Mouse (Mus musculus): ENCODE data around the gene Slc22a5. TPM values are rescaled to one million over a fixed set of nuclear protein-coding genes. Genes with fewer than 3 reads are reported as not detected.

Slc22a5 gene
- total RNA-seq, 2 experiments from 2014 or later, result 11.1 to 11.2 TPM

Other genes starting within 250 kb of the Slc22a5 start
- gene Rad50, start 184.3 kb downstream of the Slc22a5 start, total RNA-seq (2021), result 1 to 10 TPM; 5.2 to 6.7 TPM
- gene Il5, start 170.9 kb downstream of the Slc22a5 start, total RNA-seq (2021), result not detected
- 1 to 10 TPM; 8.7 to 9.1 TPM for gene Irf1, start 121.6 kb downstream of the Slc22a5 start, total RNA-seq (2021)
- under 1 TPM; 0.23 to 0.33 TPM for gene Gm17334, start 118.5 kb downstream of the Slc22a5 start, total RNA-seq (2021)
- gene Gm12216, start 32.4 kb downstream of the Slc22a5 start, total RNA-seq (2021), result 1 to 10 TPM; 2.1 to 3.7 TPM
- gene Slc22a21, start 88.7 kb upstream of the Slc22a5 start, total RNA-seq (2021), result 1 to 10 TPM; 1.3 to 1.7 TPM
- 1 to 10 TPM in 1 of 2 experiments, under 1 TPM in 1; 0.89 to 1.4 TPM for gene Slc22a4, start 136.4 kb upstream of the Slc22a5 start, total RNA-seq (2021)
- gene Pdlim4, start 177.4 kb upstream of the Slc22a5 start, total RNA-seq (2021), result 10 to 100 TPM; 15.6 to 18.8 TPM
- 10 to 100 TPM; 19.9 to 21.2 TPM for gene P4ha2, start 208.4 kb upstream of the Slc22a5 start, total RNA-seq (2021)

Data from gastrocnemius, postnatal 14 days (tissue).